Mouse (Mus musculus): Measurements from ENCODE around the gene Xlr. TPM values are rescaled to one million over a fixed set of nuclear protein-coding genes. Genes with fewer than 3 reads are reported as not detected.
"Not testable (repeated sequence)": the region's sequence is repeated elsewhere in the genome, so short reads cannot be mapped to it uniquely, and the experiment has no call there.

The Xlr gene
- 1 to 10 TPM; 1.1 TPM for total RNA-seq (2021)

DNA sequence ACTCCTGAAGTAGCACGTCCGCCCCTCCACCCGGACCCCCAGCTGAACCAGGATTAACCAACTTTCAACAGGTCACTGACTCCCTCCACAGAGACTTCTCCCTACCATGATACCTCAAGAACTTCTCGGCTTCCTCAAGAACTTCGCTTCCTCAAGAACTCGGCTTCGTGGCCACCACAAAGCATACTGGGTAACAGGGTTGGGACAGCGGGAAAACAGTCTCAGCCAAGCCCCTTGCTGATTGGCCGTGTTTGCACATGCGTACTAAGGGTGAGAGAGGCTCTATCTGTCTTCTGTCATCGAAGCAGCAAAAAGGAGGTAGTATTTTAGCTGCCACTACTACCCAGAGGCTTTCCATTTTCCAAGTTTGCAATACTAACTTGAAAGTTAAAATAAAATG lies at the start of gene Xlr:
Xlr (minus strand) TSS at position 188 of the 400 bp plus-strand sequence.
- intact Hi-C loops (cut with DNase I); DNase-seq (ENCODE audit: low spot score in 2 of 2): not testable (repeated sequence)

DNA sequence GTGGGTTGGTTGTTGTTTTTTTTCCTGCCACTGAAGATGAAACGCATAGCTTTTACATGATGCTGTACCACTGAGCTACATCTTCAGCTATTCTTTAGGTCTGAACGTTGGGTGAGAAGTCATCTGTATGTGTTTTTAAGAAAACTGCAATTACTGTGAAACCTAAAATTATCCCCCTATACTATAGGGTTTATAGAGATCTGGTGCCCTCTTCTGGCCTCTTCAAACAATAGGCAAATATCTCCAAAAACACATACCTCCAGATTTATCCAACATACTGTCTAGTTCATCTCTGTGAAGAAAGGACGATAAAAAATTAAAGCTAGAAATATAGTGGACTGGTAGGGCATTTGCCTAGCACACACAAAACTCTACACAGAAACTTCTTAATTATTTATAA lies 1.6 kb upstream of the Xlr start:
- no peak for DNase-seq (ENCODE audit: low spot score in 2 of 2)
- intact Hi-C loops (cut with DNase I) = no loop called here

- DNase-seq (ENCODE audit: low spot score in 2 of 2) = no peak
- intact Hi-C loops (cut with DNase I) = no loop called here
These were observed 21.2 kb downstream of the Xlr start, which contains the start of gene Zfp36l3 for GRCm38 (mm10) chrX:53776276-53776675. TSS of gene Zfp36l3 (minus strand) at chrX:53776394.

DNA sequence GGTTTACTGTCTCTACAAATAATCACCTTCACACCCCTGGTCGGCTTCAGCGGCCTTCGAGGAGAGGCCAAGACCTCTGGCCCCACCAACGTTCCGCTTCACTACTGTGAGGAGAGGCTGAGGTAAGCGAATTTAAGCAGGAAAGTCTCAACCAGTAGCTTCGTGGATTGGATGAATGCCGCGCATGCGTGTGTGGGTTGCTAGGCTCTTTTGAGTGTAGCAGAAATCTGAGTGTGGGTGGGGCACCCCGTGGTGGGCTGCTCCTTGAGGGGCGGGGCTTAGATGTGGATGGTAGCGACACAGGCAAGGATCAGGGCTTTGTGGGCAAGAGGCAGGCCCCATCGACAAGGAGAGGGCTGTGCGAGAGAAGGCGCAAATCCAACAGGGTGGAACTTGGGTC lies 39.8 kb downstream of the Xlr start, which contains the start of gene 1700013H16Rik:
1700013H16Rik (minus strand) TSS at position 96 of the 400 bp plus-strand sequence.
- intact Hi-C loops (cut with DNase I) = no loop called here
- no peak for DNase-seq (ENCODE audit: low spot score in 2 of 2)

DNA sequence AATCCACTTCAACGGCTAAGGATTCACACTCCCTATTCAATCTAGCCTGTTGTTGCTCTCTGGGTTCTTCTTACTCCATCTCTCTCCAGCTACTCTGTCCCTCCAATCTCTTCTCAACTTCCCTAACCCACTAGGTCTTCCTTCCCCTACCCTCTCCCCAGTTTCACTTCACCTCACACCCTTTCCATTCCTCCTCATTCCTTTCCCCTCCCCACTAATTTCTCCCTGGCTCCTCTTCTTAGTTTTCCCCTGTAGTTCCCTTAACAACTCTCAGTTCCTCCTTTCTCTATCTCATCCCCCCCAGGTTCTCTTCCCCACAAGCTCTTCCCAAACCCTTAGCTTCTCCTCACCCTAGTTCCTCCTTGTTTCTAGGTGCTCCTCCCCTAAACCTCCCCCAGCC lies 44.7 kb downstream of the Xlr start:
- intact Hi-C loops (cut with DNase I) = no loop called here
- DNase-seq (ENCODE audit: low spot score in 2 of 2) = no peak

GRCm38 (mm10) chrX:53728967-53729366 lies 68.5 kb downstream of the Xlr start:
- intact Hi-C loops (cut with DNase I) = no loop called here
- no peak for DNase-seq (ENCODE audit: low spot score in 2 of 2)

Other genes with a start within 250 kb of the Xlr start
- gene Rtl8c, start 189.7 kb downstream of the Xlr start, total RNA-seq (2021) = 100 to 1,000 TPM; 238 to 271 TPM
- not detected for gene Gm14597, start 188.7 kb downstream of the Xlr start, total RNA-seq (2021)
- 100 to 1,000 TPM; 285 to 399 TPM for gene Rtl8a, start 154.0 kb downstream of the Xlr start, total RNA-seq (2021)
- 100 to 1,000 TPM; 236 to 284 TPM for gene Rtl8b, start 127.3 kb downstream of the Xlr start, total RNA-seq (2021)
- gene 4930502E18Rik, start 72.9 kb downstream of the Xlr start, total RNA-seq (2021) = under 1 TPM; 0.22 to 0.36 TPM
- not detected for gene 1700013H16Rik, start 39.9 kb downstream of the Xlr start, total RNA-seq (2021)
- not detected for gene Zfp36l3, start 21.3 kb downstream of the Xlr start, total RNA-seq (2021)

Data from left cerebral cortex, postnatal 36 days (tissue).